Mouse (Mus musculus) heart, embryonic 12.5 days (tissue): ENCODE data around the gene Arih1. TPM values are rescaled to one million over a fixed set of nuclear protein-coding genes. Genes with fewer than 3 reads are reported as not detected.

Experiments
- ATAC-seq: fragments of 200-750 bp; cut with Nextera tagmentation; 2 replicates; pipeline ENCODE4 v1.8.0; 2017; ENCODE audit warnings: moderate TSS enrichment, moderate library complexity; ENCODE audit not compliant: insufficient number of reproducible peaks, low FRiP score
- H3K27ac ChIP-seq: fragments of 300-500 bp; sonication (generic); 2 replicates; pipeline ENCODE4 v1.5.1; 2016; ENCODE audit warnings: mild to moderate bottlenecking, moderate library complexity; ENCODE audit not compliant: poor library complexity, severe bottlenecking
- H3K27me3 ChIP-seq: fragments of 300-500 bp; sonication (generic); replicated peaks from 2 replicates; pipeline ENCODE4 v1.6.1; 2016; ENCODE audit warnings: mild to moderate bottlenecking, moderate library complexity
- H3K36me3 ChIP-seq: fragments of 300-500 bp; sonication (generic); 2 replicates; pipeline ENCODE4 v1.6.1; 2016; ENCODE audit warnings: mild to moderate bottlenecking, moderate library complexity
- H3K4me1 ChIP-seq: fragments of 300-500 bp; sonication (generic); replicated peaks from 2 replicates; pipeline ENCODE4 v1.6.1; 2016; ENCODE audit warnings: mild to moderate bottlenecking
- H3K4me2 ChIP-seq: fragments of 300-500 bp; sonication (generic); 2 replicates; pipeline ENCODE4 v1.6.1; 2016; ENCODE audit warnings: mild to moderate bottlenecking, moderate library complexity
- H3K4me3 ChIP-seq: fragments of 300-500 bp; sonication (generic); 2 replicates; pipeline ENCODE4 v1.5.1; 2016; ENCODE audit warnings: mild to moderate bottlenecking
- H3K9ac ChIP-seq: fragments of 300-500 bp; sonication (generic); 2 replicates; pipeline ENCODE4 v1.6.1; 2016; ENCODE audit warnings: mild to moderate bottlenecking, moderate library complexity
- H3K9me3 ChIP-seq: fragments of 300-500 bp; sonication (generic); replicated peaks from 2 replicates; pipeline ENCODE4 v1.6.1; 2016; ENCODE audit warnings: mild to moderate bottlenecking, moderate library complexity
- WGBS: fragments of 180-500 bp; shearing (Covaris S2); methylation state at CpG from one replicate; pipeline ENCODE4 v1.1.7; 2016; 5-methylcytosine and 5-hydroxymethylcytosine counted together
- polyA plus RNA-seq: library from polyadenylated mRNA; unstranded; fragments of >200 nt; fragmentation: Nextera tagmentation; extraction: Ambion mirVana; gene quantifications from 2 replicates; pipeline ENCODE4 v1.2.1, GENCODE M21; 2016

Arih1 gene
- polyA plus RNA-seq, 1 experiment from 2014 or later = 20.9 TPM

- no peak overlapping the region for H3K9ac ChIP-seq
- no peaks in the 10 kb centered on the region for H3K9me3 ChIP-seq
- ATAC-seq = no peak
- H3K4me3 ChIP-seq = no peak overlapping the region
- WGBS = 40% methylated on average over 4 of the region's 4 CpGs
- H3K4me2 ChIP-seq = no peak overlapping the region
- H3K36me3 ChIP-seq = no peaks in the 10 kb centered on the region
- no peaks in the 10 kb centered on the region for H3K27me3 ChIP-seq
- no peak overlapping the region for H3K27ac ChIP-seq
- H3K4me1 ChIP-seq = peaks cover 7% of the 10 kb centered on the region
These were observed 26.0 kb upstream of the Arih1 start for GRCm38 (mm10) chr9:59512381-59512780.

- ATAC-seq = no peak
- Histone ChIP-seq H3K4me2 (no peak overlapping the region), H3K4me3 (no peak overlapping the region), H3K9me3 (no peaks in the 10 kb centered on the region), H3K36me3 (no peaks in the 10 kb centered on the region), H3K9ac (no peak overlapping the region), H3K27ac (no peak overlapping the region), H3K27me3 (no peaks in the 10 kb centered on the region), H3K4me1 (0 out of 2 replicates have a peak, but pooled peaks cover 3% of the 10 kb centered on the region)
- 57% methylated on average over 1 of the region's 1 CpGs for WGBS
These were observed 21.7 kb upstream of the Arih1 start for GRCm38 (mm10) chr9:59508146-59508545.

- Histone ChIP-seq H3K27me3 (no peaks in the 10 kb centered on the region), H3K27ac (peak overlapping the region; percentile 100), H3K4me1 (peaks cover 9% of the 10 kb centered on the region; the same call in 1 of the 2 replicates), H3K4me2 (peak overlapping the region; percentile 95), H3K9me3 (no peaks in the 10 kb centered on the region), H3K4me3 (peak overlapping the region; percentile 99), H3K9ac (peak overlapping the region; percentile 99), H3K36me3 (no peaks in the 10 kb centered on the region)
- no peak for ATAC-seq
These were observed 913 bp upstream of the Arih1 start for GRCm38 (mm10) chr9:59487331-59487730.

DNA sequence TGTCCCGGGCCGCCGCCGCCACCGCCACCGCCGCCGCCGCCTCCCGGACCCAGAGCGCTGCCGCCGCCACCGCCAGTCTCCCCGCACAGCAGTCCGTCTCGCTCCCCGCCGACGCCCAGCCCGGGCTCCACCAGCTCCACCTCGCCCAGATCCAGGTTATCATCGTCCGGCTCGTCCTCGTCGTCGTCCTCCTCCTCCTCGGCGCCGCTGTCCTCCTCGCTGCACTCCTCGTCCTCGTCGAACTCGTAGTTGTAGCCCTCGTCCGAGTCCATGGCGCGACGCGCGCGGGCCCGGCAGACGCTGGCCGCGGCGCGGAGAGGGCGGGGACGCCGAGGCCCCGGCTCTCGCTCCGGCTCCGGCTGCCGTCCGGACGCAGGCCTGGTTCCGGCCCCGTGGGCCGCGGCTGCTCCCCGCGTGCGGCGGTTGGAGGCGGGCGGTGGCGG is 321 bp downstream of the Arih1 start:
- Histone ChIP-seq H3K36me3 (no peaks in the 10 kb centered on the region), H3K4me1 (peaks cover 11% of the 10 kb centered on the region; the same call in 1 of the 2 replicates), H3K9me3 (no peaks in the 10 kb centered on the region), H3K9ac (peak overlapping the region; percentile 99), H3K4me2 (peak overlapping the region; percentile 95), H3K4me3 (peak overlapping the region; percentile 99), H3K27ac (peak overlapping the region; percentile 100), H3K27me3 (no peaks in the 10 kb centered on the region)
- ATAC-seq = peak; percentile 74
- WGBS = under 1% methylated on average over 71 of the region's 71 CpGs

- no peaks in the 10 kb centered on the region for H3K27me3 ChIP-seq
- H3K9me3 ChIP-seq = no peaks in the 10 kb centered on the region
- peaks cover 11% of the 10 kb centered on the region; the same call in 1 of the 2 replicates for H3K4me1 ChIP-seq
- peak overlapping the region; percentile 95 for H3K4me2 ChIP-seq
- WGBS = under 1% methylated on average over 34 of the region's 34 CpGs
- H3K4me3 ChIP-seq = peak overlapping the region; percentile 99
- no peaks in the 10 kb centered on the region for H3K36me3 ChIP-seq
- peak overlapping the region; percentile 100 for H3K27ac ChIP-seq
- ATAC-seq = peak; percentile 72
- H3K9ac ChIP-seq = peak overlapping the region; percentile 99
These were observed 825 bp downstream of the Arih1 start for GRCm38 (mm10) chr9:59485511-59486075.

DNA sequence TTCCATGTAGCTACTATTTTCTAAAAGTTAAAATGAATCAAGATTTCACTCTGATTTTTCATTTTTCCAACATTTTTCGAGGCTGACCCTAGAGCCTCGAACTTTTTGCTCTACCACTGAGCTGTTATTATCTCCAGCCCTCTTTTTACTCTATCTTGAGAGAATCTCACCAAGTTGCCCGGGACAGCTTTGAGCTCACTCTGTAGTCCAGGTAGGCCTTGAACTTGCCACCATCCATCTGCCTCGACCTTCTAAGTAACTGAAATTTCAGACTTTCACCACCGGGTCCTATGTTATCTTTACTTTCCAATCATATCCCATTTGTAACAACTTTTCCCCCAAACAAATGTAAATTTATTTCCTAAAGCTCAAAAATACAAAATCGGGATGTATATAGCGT is 1.7 kb downstream of the Arih1 start:
- H3K27ac ChIP-seq = no peak overlapping the region; the same call in 1 of the 2 replicates
- H3K4me3 ChIP-seq = peak overlapping the region; percentile 99
- no peaks in the 10 kb centered on the region for H3K27me3 ChIP-seq
- no peak for ATAC-seq
- no peaks in the 10 kb centered on the region for H3K9me3 ChIP-seq
- WGBS = 7% methylated on average over 7 of the region's 7 CpGs
- H3K4me1 ChIP-seq = peaks cover 11% of the 10 kb centered on the region; the same call in 1 of the 2 replicates
- peak overlapping the region; percentile 95 for H3K4me2 ChIP-seq
- H3K36me3 ChIP-seq = peaks cover 2% of the 10 kb centered on the region; the same call in 1 of the 2 replicates
- H3K9ac ChIP-seq = peak overlapping the region; percentile 99

- Histone ChIP-seq H3K4me3 (no peak overlapping the region), H3K9ac (no peak overlapping the region), H3K27ac (no peak overlapping the region), H3K27me3 (no peaks in the 10 kb centered on the region), H3K9me3 (no peaks in the 10 kb centered on the region), H3K4me2 (no peak overlapping the region), H3K4me1 (peaks cover 13% of the 10 kb centered on the region; the same call in 1 of the 2 replicates), H3K36me3 (peaks cover 3% of the 10 kb centered on the region; the same call in 1 of the 2 replicates)
- 20% methylated on average over 1 of the region's 1 CpGs for WGBS
- ATAC-seq = no peak
These were observed 4.0 kb downstream of the Arih1 start for GRCm38 (mm10) chr9:59482419-59482818.

- Histone ChIP-seq H3K36me3 (peaks cover 20% of the 10 kb centered on the region), H3K27me3 (no peaks in the 10 kb centered on the region), H3K4me1 (peaks cover 5% of the 10 kb centered on the region; the same call in 1 of the 2 replicates), H3K4me2 (no peak overlapping the region), H3K27ac (no peak overlapping the region), H3K9ac (no peak overlapping the region), H3K4me3 (no peak overlapping the region), H3K9me3 (no peaks in the 10 kb centered on the region)
- 94% methylated on average over 2 of the region's 2 CpGs for WGBS
- no peak for ATAC-seq
These were observed 9.8 kb downstream of the Arih1 start for GRCm38 (mm10) chr9:59476617-59477016.

DNA sequence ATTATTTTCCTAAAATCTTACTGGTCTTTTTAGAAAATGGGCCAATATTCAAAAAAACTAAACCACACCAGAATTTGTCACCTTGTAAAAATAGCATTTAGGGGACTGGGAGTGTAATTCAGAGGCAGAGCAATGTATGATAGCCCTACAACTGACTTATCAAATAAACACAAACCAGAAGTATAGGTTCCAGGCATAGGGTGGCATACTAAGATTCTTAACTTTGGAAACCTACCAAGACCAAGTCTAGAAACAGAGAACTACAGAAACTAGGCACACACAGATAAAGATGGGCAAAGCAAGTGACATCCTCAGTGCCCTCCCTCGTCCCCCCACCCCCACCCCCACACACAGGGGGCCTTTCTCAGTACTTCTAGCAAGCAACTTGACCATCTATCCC is 11.6 kb downstream of the Arih1 start:
- H3K4me3 ChIP-seq = no peak overlapping the region
- no peak for ATAC-seq
- WGBS = 96% methylated on average over 1 of the region's 1 CpGs
- no peaks in the 10 kb centered on the region for H3K27me3 ChIP-seq
- H3K4me2 ChIP-seq = no peak overlapping the region
- no peak overlapping the region for H3K27ac ChIP-seq
- peaks cover 19% of the 10 kb centered on the region for H3K36me3 ChIP-seq
- peaks cover 5% of the 10 kb centered on the region; the same call in 1 of the 2 replicates for H3K4me1 ChIP-seq
- no peaks in the 10 kb centered on the region for H3K9me3 ChIP-seq
- no peak overlapping the region for H3K9ac ChIP-seq

DNA sequence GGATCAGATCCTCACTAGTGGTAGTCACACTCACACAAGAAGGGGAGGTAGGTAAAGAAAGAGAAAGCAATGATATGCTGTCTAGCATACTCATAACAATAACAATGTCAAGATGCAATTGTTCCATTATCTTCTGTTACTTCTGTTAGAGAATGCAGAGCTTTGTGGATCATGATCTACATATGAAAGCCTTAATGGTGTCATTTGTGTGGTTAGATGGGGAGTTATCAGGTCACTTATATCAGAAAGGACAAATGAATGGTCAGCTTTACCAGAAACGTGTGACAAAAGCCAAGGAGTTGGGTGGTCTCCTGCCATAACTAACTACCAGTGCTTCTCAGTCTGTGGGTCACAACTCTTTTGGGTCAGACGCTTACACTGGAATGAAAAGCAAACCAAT is 13.2 kb downstream of the Arih1 start:
- no peak overlapping the region for H3K4me2 ChIP-seq
- peaks cover 18% of the 10 kb centered on the region for H3K36me3 ChIP-seq
- peaks cover 5% of the 10 kb centered on the region; the same call in 1 of the 2 replicates for H3K4me1 ChIP-seq
- no peak overlapping the region for H3K27ac ChIP-seq
- ATAC-seq = no peak
- no peak overlapping the region for H3K9ac ChIP-seq
- no peaks in the 10 kb centered on the region for H3K27me3 ChIP-seq
- H3K9me3 ChIP-seq = no peaks in the 10 kb centered on the region
- no peak overlapping the region for H3K4me3 ChIP-seq
- WGBS = 82% methylated on average over 2 of the region's 2 CpGs

DNA sequence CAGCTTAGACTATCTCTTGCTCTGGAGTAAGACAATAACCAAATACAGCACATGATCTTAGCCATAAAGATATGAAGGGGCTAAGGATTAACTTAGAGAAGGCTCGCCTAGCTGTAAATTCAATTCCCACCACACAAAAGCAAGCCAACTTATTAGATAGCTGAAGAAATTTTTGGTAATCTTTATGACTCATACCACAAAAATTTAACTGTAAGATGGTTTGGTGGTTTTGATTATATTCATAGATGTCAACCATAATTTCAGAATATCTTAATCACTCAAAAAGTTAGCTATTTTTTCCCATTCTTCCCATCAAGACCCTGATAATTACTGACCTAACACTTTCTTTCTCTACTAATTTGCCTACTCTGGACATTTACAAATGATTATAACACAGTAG is 17.0 kb downstream of the Arih1 start:
- no peaks in the 10 kb centered on the region for H3K27me3 ChIP-seq
- no peak for ATAC-seq
- H3K9ac ChIP-seq = no peak overlapping the region
- peaks cover 14% of the 10 kb centered on the region for H3K36me3 ChIP-seq
- no peak overlapping the region for H3K27ac ChIP-seq
- no peak overlapping the region for H3K4me2 ChIP-seq
- no peak overlapping the region for H3K4me3 ChIP-seq
- 77% methylated on average over 1 of the region's 1 CpGs for WGBS
- no peaks in the 10 kb centered on the region for H3K9me3 ChIP-seq
- H3K4me1 ChIP-seq = no peaks in the 10 kb centered on the region

GRCm38 (mm10) chr9:59464293-59464692 is 22.1 kb downstream of the Arih1 start:
- ATAC-seq = no peak
- no peak overlapping the region for H3K4me3 ChIP-seq
- no peak overlapping the region for H3K9ac ChIP-seq
- 0 out of 2 replicates have a peak, but pooled peaks cover 2% of the 10 kb centered on the region for H3K36me3 ChIP-seq
- H3K4me1 ChIP-seq = peaks cover 12% of the 10 kb centered on the region; the same call in 1 of the 2 replicates
- H3K27me3 ChIP-seq = no peaks in the 10 kb centered on the region
- no peak overlapping the region for H3K4me2 ChIP-seq
- H3K9me3 ChIP-seq = no peaks in the 10 kb centered on the region
- H3K27ac ChIP-seq = no peak overlapping the region
- WGBS = 51% methylated on average over 1 of the region's 1 CpGs
